Mouse (Mus musculus) lung, postnatal 4 days (tissue): ENCODE results near the gene Higd1c.
"Not testable (repeated sequence)": the region's sequence is repeated elsewhere in the genome, so short reads cannot be mapped to it uniquely, and the experiment has no call there.

ENCODE experiments used
- DNase-seq, 2 experiments: peaks; one replicate each; pipeline ENCODE4 v3.0.0; 2021

Higd1c gene

DNA sequence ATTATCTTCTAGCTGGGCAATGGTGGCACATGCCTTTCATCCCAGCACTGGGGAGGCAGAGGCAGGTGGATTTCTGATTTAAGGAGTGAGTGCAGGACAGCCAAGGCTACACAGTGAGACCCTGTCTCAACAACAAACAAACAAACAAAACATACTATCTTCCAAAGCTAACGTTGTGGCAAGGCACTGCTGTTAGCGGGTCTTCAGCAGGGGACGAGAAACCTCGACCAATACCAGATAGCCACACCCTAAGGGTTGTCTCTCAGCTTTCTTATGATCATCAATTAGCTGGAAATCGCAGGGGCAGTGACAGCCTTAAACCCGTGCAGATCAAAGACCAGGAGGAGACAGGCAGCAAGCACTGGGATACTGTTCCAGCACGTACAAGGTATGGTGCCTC, at the start of gene Higd1c:
Higd1c (plus strand) TSS at position 301 of the 400 bp plus-strand sequence.
- no peak for DNase-seq

DNA sequence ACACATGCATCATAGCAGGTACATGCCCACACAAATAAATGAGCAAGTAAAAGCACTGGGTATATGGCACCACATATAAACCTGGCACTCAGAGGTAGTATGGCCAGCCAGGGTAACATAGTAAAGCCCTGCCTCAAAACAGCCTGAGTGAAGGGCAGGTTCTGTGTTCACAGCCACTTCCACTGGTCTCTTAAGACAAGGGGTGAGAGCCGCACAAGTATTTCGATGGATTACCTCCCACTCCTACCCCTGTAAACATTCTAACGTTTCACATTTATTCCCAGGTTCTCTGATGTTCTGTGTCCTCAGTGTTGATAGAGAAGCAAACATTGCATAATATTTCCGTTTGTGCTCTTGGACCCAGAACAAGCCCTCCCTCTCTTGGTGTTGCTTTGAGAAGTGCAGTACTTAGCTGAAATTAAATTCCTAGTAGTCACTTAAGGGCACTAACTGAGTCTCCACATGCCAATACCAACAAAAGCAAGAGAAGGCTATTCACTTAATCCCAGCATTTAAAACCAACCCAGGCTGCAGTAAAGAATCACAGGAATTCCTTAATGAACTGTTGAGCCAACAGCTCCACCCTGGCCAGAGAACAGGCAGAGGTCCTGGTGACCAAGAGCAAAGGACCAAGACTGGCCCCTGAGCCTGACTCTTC, 46.2 kb upstream of the Higd1c start:
- peak; percentile 54 to 74 for DNase-seq

DNA sequence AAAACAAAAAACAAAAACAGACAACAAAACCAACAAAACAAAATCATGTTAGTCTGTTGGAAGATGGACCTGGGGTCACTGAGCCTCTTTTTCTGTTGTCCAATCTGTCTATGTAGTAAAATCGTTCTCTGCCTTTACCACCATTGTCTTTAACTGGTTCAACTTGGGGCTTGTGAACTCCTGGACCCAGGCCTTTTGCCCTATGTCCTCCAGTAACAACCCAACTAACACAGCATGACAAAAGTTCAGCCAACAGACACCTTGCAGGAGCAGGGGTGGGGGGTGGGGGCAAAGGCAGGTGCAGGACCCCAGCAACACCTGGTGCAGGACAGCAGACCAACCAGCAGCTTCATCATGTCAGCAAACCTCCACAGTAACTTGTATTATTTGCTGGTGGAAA, 44.5 kb upstream of the Higd1c start:
- DNase-seq, result no peak

DNA sequence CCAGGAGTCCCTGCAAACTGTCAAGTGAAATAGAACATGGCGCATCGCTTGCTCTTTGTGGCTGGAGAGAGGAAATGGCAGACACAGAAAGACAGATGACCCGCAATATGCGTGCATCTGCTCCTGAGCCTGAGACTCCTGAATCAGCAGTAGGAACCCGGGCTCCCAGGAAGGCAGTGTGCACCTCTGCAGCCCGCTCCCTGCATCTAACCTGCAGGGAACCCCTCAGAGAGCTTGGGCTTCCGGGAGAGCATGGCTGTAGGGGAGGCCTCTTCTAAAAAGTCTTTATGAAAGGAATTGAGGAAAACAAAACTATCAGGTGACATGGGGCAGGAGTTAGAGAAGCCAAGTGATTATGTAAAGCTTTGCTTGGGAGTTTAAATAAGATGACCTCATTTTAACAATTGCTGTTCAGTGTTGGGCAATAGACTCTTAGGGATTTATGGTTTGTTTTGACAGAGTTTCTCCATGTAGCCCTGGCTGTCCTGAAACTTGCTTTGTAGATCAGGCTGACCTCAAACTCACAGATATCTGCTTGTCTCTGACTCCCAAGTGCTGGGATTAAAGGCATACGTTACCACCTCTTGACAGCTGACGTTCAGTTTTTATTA, 43.9 kb upstream of the Higd1c start:
- peak in 1 of 2 experiments; percentile 32 for DNase-seq

DNA sequence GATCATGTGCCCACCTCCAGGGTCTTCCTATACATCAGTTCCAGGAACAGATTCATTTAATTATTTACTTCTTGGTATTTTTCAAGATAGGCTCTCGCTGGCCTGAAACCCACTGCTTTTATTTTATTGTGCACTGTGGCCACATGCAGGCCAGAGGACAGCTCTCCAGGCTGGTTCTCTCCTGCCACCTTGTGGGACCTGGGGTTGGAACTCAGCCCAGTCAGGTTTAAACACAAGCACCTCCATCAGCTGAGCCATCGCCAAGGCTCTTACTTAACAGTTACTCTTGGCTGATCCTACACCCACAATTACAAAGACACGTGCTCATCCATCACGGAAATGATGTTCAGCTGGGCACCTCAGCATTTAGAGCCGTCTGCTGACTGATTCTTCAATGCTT, 43.2 kb upstream of the Higd1c start:
- DNase-seq, result peak; percentile 76 to 81

DNA sequence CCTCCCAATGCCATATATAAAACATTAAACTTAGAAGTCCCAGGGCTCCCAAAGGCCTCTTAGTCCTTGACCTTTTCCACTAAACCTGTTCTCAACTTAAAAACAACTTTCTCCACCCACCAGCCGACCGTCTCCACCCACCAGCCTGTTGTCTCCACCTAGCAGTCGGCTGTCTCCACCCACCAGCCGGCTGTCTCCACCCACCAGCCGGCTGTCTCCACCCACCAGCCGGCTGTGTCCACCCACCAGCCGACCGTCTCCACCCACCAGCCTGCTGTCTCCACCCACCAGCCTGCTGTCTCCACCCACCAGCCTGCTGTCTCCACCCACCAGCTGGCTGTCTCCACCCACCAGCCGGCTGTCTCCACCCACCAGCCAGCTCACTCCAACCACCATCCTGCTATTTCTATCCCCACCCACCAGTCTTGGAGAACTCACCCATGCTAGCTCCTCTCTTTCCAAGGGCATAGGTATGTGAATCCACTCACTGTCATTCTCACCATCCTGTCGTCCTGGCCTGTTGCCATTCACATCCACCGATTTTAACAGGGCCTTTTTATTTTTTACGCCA, 40.2 kb upstream of the Higd1c start:
- peak in 1 of 2 experiments; percentile 42 for DNase-seq

DNA sequence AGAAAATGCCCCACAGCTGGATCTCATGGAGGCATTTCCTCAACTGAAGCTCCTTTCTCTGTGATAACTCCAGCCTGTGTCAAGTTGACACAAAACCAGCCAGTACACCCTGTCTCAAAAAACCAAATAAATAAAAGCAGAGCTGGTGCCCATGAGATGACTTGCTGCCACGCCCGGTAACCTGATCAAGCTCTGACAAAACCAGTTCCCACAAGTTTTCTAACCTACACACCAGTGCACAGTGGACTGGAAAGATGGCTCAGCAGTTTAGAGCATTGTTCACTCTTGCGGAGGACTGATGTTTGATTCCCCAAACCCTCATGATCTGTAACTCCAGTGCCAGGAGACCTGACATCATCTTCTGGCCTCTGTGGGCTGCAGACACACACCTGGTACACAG, 39.1 kb upstream of the Higd1c start:
- DNase-seq, result no peak

DNA sequence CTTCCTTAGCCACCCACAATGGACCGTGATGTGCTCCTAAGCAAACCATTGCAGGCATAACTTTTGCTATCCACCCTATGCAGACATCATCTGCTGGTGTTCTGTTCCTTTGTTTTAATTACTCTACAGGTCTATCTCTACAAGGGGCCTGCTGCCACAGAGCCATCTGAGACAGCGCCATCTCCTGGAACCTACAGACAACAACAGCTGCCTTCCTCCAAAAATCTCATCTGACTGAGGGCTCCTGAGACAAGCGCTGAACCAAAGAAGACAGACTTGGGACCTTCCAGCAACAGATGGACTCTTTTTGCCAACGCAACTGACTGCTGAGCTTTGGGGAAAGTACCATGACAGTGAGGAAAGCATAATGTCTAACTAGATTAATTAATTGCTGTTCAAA, 36.3 kb upstream of the Higd1c start:
- not testable (repeated sequence) for DNase-seq

DNA sequence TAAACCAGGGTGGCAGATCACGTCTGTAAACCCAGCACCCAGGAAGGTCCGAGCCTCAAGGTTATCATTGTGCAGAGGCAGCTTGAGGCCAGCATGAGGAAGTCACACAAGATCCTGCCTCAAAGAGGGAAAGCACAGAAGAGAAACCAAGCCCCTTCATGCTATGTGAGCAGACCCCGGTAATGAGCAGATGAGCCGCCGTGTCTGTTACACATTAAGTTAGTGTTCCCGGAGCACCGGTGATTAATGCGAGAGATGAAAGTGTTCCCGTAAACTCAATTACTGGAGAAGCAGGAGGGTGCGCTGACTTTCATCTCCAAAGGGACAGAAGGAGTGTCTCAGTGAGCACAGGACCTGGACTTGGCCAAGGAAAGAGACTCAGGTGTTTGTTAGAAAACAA, 35.0 kb upstream of the Higd1c start:
- DNase-seq, result not testable (repeated sequence)

DNA sequence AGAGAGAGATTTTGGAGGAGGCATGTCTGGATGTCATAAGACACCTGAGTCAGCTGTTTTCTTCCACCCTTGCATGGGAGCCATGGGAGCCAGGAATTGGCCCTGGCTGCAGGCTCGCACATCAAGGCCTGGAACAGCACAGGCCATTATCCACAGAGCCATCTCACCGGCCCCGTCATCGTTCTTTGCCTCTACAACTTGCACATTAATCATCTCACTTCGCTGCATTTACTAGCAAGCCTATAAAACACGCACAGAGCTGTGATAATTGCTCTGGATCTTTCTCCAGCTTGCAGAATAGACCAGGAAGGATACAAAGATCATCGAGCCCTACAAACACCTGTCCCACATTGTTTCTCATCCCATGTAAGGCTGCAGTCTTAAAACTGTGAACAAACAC, 33.6 kb upstream of the Higd1c start:
- no peak for DNase-seq

DNA sequence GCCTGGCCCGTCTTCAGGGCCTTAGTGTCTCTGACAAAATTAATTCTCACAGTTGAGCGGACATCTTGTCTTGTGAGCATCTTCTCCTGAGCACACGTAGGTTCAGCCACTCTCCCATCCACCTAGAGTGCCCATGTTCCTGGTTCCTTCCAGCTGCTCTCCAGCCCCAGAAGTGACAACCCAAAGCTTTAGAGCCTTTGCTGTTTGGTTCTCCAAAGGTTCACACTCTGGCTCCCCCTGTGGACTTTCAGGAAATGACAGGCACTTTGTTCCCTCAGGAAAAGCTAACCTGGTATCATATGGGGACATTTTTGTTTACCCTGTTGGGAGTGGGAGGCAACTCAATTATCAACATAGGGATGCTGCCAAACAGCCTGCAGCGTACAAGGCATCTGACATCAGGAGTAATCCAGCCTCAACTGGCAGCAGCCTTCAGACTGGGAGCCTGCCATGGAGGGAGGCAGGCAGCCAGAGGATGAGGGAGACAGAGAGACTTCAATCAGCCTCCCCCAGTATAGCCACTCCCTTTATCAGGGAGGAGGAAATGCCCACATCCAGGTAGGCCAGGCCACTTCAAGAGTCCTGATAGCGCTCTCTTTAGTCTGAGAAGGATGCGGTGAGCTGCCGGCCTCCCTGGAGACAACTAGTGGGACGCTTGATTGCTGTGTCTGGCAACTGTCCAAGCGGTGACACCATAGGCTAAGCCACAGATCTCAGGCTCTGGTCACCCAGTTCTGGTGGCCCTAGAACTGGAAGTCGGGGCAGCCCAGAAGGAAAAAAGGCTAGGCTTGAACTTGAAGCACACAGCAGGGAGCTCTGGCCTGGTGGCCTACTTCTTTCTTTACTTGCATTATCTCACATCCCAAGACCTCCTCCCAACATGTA, 32.0 kb upstream of the Higd1c start:
- DNase-seq, result not testable (repeated sequence)

DNA sequence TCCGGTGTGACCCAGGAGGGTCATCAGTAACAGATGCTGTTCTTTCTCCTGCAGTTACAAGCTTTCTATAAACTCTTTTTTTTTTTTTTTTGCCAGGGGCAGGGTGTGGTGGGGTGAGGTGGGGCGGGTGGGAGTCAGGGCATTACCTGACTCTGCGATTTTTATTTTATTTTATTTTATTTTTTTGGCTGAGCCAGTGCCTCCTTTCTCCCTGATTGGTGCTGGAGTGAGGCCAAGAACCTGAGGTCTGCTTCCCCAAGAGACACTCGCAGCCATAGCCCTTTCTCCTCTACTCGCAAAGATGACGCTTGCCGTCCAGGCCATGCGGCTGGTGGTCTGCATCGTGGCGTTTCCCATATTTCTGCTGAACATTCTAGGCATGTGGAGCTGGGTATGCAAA, 29.7 kb upstream of the Higd1c start, which contains the start of gene Mettl7a3:
Mettl7a3 (plus strand) TSS at position 301 of the 400 bp plus-strand sequence.
- DNase-seq, result no peak

DNA sequence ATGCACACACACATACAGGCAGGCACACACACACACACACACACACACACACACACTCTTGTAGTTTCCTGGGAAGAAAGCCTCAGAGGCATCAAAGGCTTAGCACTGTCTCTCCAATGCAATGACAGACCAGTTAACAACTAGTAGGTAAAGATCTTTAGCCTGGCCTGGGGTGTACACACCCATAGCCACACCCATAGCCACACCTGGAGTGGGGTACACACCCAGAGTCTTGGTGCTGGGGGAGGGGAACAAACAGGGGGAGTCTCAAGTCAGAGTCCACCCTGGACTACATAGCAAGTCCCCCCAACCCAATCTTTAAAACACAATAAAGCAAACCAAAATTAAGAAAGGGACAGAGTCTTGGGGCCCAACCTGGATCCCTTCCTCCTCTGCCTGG, 27.0 kb upstream of the Higd1c start:
- not testable (repeated sequence) for DNase-seq

DNA sequence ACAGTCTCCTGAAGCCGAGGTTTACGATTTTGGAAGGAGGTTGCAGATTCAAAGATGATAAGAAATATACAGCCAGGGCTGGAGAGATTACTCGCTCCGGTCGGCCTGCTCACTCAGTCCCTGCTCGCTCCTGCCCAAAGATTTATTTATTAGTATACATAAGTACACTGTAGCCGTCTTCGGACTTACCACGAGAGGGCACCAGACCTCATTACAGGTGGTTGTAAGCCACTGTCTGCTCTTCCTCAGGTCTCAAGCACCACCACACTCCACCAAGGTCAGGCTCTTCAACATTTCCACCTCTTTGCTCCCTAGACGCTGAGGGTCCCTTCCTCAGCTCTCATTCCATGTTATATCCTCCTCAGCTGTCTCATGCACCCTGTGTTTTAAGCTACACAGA, 26.5 kb upstream of the Higd1c start:
- DNase-seq, result peak; percentile 63 to 74

DNA sequence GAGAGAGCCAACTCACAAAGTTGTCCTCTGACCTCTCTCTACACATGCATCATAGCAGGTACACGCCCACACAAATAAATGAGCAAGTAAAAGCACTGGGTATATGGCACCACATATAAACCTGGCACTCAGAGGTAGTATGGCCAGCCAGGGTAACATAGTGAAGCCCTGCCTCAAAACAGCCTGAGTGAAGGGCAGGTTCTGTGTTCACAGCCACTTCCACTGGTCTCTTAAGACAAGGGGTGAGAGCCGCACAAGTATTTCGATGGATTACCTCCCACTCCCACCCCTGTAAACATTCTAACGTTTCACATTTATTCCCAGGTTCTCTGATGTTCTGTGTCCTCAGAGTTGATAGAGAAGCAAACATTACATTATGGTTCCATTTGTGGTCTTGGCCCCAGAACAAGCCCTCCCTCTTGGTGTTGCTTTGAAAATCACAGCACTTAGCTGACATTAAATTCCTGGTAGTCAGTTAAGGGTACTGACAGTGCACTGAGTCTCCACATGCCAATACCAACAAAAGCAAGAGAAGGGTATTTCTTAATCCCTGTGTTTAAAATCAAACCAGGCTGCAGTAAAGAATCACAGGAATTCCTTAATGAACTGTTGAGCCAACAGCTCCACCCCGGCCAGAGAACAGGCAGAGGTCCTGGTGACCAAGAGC, 22.9 kb upstream of the Higd1c start:
- peak; percentile 22 to 44 for DNase-seq

DNA sequence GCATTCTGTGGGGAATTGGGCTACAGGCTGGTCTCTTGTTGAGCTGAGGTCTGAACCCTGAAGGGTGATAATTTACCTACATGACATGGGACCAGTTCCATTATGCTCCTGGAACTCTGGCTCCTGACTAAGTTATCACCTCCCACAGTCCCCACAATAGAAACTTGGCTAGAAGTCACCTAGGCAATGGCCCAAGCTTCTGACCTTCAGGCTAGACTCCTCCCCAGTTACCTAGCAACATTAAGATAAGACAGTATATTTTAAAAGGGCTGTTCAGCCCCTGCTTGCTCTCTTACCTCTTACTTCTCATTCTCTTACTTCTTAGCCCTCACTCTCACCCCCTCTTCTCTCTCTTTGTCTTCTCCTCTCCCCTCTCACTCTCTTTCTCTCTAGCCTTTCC, 18.9 kb upstream of the Higd1c start:
- DNase-seq, result no peak

DNA sequence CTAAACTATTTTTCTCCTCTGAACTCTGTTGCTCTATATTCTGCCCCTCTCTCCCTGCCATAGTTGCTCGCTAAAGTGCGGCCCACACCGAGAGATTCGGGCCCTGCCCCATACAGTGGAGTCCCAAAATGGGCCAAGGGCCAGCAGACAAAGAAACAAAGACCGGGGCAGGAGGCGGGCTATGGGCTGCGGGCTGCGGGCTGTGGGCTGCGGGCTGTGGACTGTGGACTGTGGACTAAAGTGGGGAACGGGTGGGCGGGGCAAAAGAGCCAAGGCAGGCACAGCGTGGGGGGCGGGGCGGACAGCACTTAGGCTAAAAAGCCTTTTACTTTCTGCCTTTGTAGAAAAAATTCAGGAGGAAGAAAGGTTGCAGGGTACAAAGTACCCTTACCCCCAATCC, 17.6 kb upstream of the Higd1c start:
- no peak for DNase-seq

DNA sequence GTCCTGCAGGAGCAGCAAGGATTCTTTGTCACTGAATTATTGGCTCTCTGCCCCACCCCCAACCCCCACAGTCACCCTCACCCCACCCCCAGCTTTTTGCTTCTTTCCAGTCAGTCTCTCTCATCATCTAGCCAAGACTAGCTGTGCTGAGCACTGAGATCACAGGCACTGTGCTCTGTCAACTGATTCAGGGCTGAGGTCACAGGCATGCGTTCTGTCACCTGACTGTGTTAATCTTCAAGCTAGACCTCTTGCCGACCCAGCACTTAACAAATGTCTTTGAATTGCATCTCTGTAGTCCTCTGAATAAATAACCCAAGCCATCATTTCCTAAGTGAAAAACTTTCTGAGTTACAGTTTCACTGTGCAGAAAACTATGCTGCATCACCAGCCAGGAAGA, 14.8 kb upstream of the Higd1c start:
- DNase-seq, result no peak

DNA sequence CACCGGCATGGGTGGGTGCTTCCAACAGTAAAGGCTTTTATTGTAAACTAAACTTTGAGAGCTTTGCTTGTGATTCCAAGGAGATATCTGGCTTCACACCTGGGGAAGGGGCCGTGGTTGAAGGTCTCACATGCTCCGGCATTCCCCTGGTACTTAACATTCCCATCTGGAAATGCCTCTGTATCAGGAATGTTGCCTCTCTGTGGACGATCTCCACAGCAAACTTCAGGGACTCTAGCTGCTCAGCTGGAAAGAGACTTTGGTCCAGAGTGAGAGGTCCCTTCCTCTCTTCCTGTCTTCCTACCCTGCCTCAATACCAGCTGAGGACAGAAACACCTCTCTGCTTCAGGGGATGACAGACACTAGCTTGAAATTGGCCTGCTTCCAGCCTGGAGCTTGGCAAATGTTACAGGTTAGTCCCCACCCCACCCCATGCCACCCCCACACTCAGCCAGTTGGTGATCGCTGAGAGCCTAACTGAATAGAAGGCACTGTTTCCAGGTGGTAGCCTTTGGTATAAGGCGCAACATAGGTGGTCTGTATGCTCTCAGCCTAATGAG, 12.8 kb upstream of the Higd1c start:
- DNase-seq, result no peak

DNA sequence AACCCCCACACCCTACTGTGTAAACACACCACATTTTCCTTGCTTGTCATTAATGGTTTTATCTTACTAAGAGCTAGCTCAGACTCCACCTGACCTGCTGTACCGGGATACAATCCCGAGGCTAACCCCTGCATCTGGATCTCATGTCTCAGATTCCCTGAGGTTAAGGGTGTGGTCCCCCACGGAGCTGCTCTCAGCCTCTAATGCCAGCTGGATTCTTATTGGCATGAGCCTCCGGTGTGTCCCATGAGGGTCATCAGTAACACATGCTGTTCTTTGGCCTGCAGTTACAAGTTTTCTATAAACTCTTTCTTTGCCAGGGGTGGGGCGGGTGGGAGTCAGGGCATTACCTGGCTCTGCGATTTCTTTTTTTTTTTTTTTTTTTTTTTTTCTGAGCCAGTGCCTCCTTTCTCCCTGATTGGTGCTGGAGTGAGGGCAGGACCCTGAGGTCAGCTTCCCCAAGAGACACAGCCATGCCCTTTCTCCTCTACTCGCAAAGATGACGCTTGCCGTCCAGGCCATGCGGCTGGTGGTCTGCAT, 11.6 kb upstream of the Higd1c start, which contains the start of the genes Methig1 and Mettl7a2:
Methig1 (plus strand) TSS at position 439 of the 540 bp plus-strand sequence.
Mettl7a2 (plus strand) TSS at position 490 of the 540 bp plus-strand sequence.
- no peak for DNase-seq

DNA sequence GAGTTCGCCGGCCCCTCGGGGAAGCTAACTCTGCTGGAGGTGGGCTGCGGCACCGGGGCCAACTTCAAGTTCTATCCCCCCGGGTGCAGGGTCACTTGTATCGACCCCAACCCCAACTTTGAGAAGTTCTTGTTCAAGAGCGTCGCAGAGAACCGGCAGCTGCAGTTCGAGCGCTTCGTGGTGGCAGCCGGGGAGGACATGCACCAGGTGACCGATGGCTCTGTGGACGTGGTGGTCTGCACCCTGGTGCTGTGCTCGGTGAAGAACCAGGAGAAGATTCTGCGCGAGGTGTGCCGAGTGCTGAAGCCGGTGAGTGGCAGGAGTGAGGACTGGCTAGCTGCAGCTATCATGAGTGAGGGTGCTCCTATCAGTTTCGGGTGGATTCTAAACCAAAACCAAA, 10.9 kb upstream of the Higd1c start:
- DNase-seq, result not testable (repeated sequence)

DNA sequence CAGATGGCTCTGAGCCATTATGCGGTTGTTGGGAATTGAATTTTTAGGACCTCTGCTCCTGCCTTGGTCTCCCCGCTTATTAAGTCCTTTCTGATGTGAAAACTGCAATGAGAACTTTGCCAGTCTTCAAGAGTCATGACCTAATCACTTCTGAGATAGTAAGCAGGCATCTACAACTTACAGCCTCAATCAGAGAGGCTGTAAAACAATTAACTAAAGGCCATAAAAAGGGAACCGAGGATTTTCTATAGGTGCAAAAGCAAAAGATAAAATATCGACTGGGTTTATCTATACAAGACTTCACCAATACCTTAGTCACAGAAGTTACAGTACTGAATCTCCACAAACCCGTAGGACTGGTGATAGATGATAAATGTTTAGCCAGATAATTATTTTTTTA, 8.5 kb upstream of the Higd1c start:
- DNase-seq, result no peak
